In the genomic region with DNA sequence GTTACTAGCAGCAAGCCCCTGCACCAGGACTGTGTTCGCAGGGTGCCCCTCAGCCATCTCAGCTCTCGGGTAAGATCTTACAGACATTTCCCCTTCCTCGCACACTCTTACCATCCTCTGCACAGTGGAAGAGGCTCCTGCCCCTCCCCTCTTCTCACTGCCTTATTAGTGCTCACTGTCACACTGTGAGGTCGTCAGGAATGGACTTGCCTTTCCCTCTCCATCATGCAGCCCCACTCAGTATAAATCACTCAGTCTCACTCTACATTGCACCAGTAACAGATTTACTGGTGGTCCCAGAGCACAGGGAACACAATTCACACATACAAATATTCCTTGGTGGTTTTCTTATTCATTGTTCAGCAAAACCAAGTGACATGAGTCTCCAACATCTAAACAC, we compare ENCODE assay signal across 27 mouse cellular contexts.
DNase-seq lines count a peak whose midpoint lies in the region; ATAC-seq and TF ChIP-seq lines count a peak whose summit lies in the region.
"Had no signal": no experiment of that assay in that cellular context is flagged by ENCODE, and none has a peak within 500 bp of the region (broad histone marks: within the 10 kb centered on the region; RNA-seq: fewer than 3 reads in every experiment).

No protein-coding gene starts in this region.

- H3K27me3 ChIP-seq in midbrain, embryonic 11.5 days (ENCODE audit: control insufficient read depth, insufficient read depth, low read length): no peaks in the 10 kb centered on the region
- no peaks in the 10 kb centered on the region for H3K27me3 ChIP-seq in midbrain, embryonic 14.5 days (ENCODE audit: control insufficient read depth, insufficient read depth, low read length)
- no peaks in the 10 kb centered on the region for H3K27me3 ChIP-seq in midbrain, embryonic 16.5 days (ENCODE audit: control insufficient read depth, insufficient read depth, low read depth, low read length)
- H3K27me3 ChIP-seq: embryonic facial prominence, embryonic 13.5 days; heart, embryonic 12.5 days; heart, embryonic 15.5 days; hindbrain, embryonic 13.5 days had no signal

- H3K4me3 ChIP-seq in midbrain, embryonic 11.5 days (ENCODE audit: low read depth, low read length): no peak overlapping the region
- H3K4me3 ChIP-seq in midbrain, embryonic 14.5 days (replicated peaks; ENCODE audit: low read depth, low read length): no peak overlapping the region
- H3K4me3 ChIP-seq in midbrain, embryonic 16.5 days (ENCODE audit: low read depth, low read length): no peak overlapping the region
- H3K4me3 ChIP-seq in olfactory bulb, adult 2 months (ENCODE audit: insufficient read depth, low read depth, low read length): no peak overlapping the region
- H3K4me3 ChIP-seq: embryonic facial prominence, embryonic 10.5 days; embryonic facial prominence, embryonic 13.5 days; erythroblast, embryonic 14.5 days; heart, embryonic 12.5 days; heart, embryonic 15.5 days; hindbrain, embryonic 10.5 days; hindbrain, embryonic 13.5 days had no signal

- no peak overlapping the region for H3K9ac ChIP-seq in midbrain, embryonic 11.5 days (ENCODE audit: low read length)
- no peak overlapping the region for H3K9ac ChIP-seq in midbrain, embryonic 14.5 days (replicated peaks; ENCODE audit: low read length)
- H3K9ac ChIP-seq in midbrain, embryonic 16.5 days (ENCODE audit: low read depth, low read length): no peak overlapping the region
- H3K9ac ChIP-seq: embryonic facial prominence, embryonic 13.5 days; heart, embryonic 12.5 days; heart, embryonic 15.5 days; hindbrain, embryonic 13.5 days had no signal

- DNase-seq in heart, adult 11 months: peak; percentile 81
- DNase-seq in heart, adult 9 months (ENCODE audit: low spot score in 2 of 2): no peak
- DNase-seq in midbrain, embryonic 11.5 days (ENCODE audit: low spot score, missing footprints): peak; percentile 53
- DNase-seq in midbrain, embryonic 14.5 days: no peak
- DNase-seq: adrenal gland, adult 2 months; adrenal gland, postnatal 25 days; cerebellum, adult 11-12 months; cerebellum, adult 8-10 months; cerebellum, postnatal 10 days; cerebellum, postnatal 36 days; embryo, embryonic 11 days; gastrocnemius, postnatal 10 days; gastrocnemius, postnatal 36 days; heart, postnatal 10 days; heart, postnatal 36 days had no signal

- no peak for ATAC-seq in midbrain, embryonic 11.5 days (ENCODE audit: low FRiP score)
- ATAC-seq in midbrain, embryonic 14.5 days (ENCODE audit: low FRiP score, low TSS enrichment): no peak
- 0 out of 2 replicates have a peak, but pooled peaks have one; percentile 7 for ATAC-seq in midbrain, embryonic 16.5 days
- ATAC-seq: CD4-positive, CD25-positive, alpha-beta regulatory T cell, adult 4 months; forebrain, embryonic 16.5 days; hindbrain, embryonic 16.5 days had no signal

- H3K4me2 ChIP-seq in midbrain, embryonic 11.5 days: no peak overlapping the region
- H3K4me2 ChIP-seq in midbrain, embryonic 14.5 days (ENCODE audit: low read length): no peak overlapping the region
- H3K4me2 ChIP-seq in midbrain, embryonic 16.5 days (ENCODE audit: low read length): no peak overlapping the region
- H3K4me2 ChIP-seq: embryonic facial prominence, embryonic 13.5 days; heart, embryonic 12.5 days; heart, embryonic 15.5 days; hindbrain, embryonic 13.5 days had no signal

- TF ChIP-seq POLR2A in olfactory bulb, adult 2 months (IDR thresholded peaks at IDR 0.05; ENCODE audit: insufficient read depth, low read depth, low read length): no peak

- no peaks in the 10 kb centered on the region for H3K9me3 ChIP-seq in midbrain, embryonic 11.5 days (ENCODE audit: control insufficient read depth, low read length)
- H3K9me3 ChIP-seq in midbrain, embryonic 14.5 days (ENCODE audit: control insufficient read depth, low read length): no peaks in the 10 kb centered on the region
- H3K9me3 ChIP-seq in midbrain, embryonic 16.5 days (replicated peaks; ENCODE audit: control insufficient read depth, low read length, poor library complexity, severe bottlenecking): no peaks in the 10 kb centered on the region
- H3K9me3 ChIP-seq: embryonic facial prominence, embryonic 10.5 days; embryonic facial prominence, embryonic 13.5 days; heart, embryonic 12.5 days; heart, embryonic 15.5 days; hindbrain, embryonic 10.5 days; hindbrain, embryonic 13.5 days had no signal

- 74% methylated on average over 4 of the region's 4 CpGs for WGBS in midbrain, embryonic 11.5 days
- WGBS in midbrain, embryonic 14.5 days: 62% methylated on average over 4 of the region's 4 CpGs
- 65% methylated on average over 4 of the region's 4 CpGs for WGBS in midbrain, embryonic 16.5 days
- 57% methylated on average over 4 of the region's 4 CpGs for WGBS in olfactory bulb, adult 2 months

- no peak for TF ChIP-seq CTCF in olfactory bulb, adult 2 months (IDR thresholded peaks at IDR 0.05; ENCODE audit: insufficient read depth, low read depth, low read length)

- peaks cover 25% of the 10 kb centered on the region for H3K4me1 ChIP-seq in midbrain, embryonic 11.5 days (ENCODE audit: control insufficient read depth, insufficient read depth, low read length)
- peaks cover 57% of the 10 kb centered on the region for H3K4me1 ChIP-seq in midbrain, embryonic 14.5 days (ENCODE audit: control insufficient read depth, insufficient read depth, low read length)
- peaks cover 58% of the 10 kb centered on the region for H3K4me1 ChIP-seq in midbrain, embryonic 16.5 days (ENCODE audit: control insufficient read depth, insufficient read depth, low read length)
- H3K4me1 ChIP-seq in olfactory bulb, adult 2 months (ENCODE audit: control insufficient read depth, insufficient read depth, low read length): peaks cover 47% of the 10 kb centered on the region

- H3K27ac ChIP-seq in midbrain, embryonic 11.5 days (ENCODE audit: low read depth, low read length): no peak overlapping the region
- H3K27ac ChIP-seq in midbrain, embryonic 14.5 days (replicated peaks; ENCODE audit: low read depth, low read length): no peak overlapping the region; the same call in 1 of the 2 replicates
- no peak overlapping the region for H3K27ac ChIP-seq in midbrain, embryonic 16.5 days (ENCODE audit: low read length)
- peak overlapping the region; percentile 20; the same call in 1 of the 2 replicates for H3K27ac ChIP-seq in olfactory bulb, adult 2 months (ENCODE audit: insufficient read depth, low read depth, low read length)
- H3K27ac ChIP-seq: embryonic facial prominence, embryonic 13.5 days; heart, embryonic 15.5 days had no signal

- no peaks in the 10 kb centered on the region for H3K36me3 ChIP-seq in midbrain, embryonic 11.5 days (ENCODE audit: control insufficient read depth, insufficient read depth, low read length)
- H3K36me3 ChIP-seq in midbrain, embryonic 14.5 days (ENCODE audit: control insufficient read depth, insufficient read depth, low read length): no peaks in the 10 kb centered on the region
- no peaks in the 10 kb centered on the region for H3K36me3 ChIP-seq in midbrain, embryonic 16.5 days (ENCODE audit: control insufficient read depth, insufficient read depth, low read length)
- H3K36me3 ChIP-seq: embryonic facial prominence, embryonic 13.5 days; heart, embryonic 12.5 days; heart, embryonic 15.5 days; hindbrain, embryonic 10.5 days; hindbrain, embryonic 13.5 days had no signal

Comparison
In these comparisons a context has a peak if more than half of its experiments do, and no peak if none do; other contexts are left out.
1. DNase-seq: peak in heart, adult 11 months (single experiment) and midbrain, embryonic 11.5 days (single experiment); none in heart, adult 9 months (0 of 2) and midbrain, embryonic 14.5 days (single experiment).